Mouse (Mus musculus) ES-E14 (cell line): ENCODE measurements around the gene Sec22c. TPM values are rescaled to one million over a fixed set of nuclear protein-coding genes. Genes with fewer than 3 reads are reported as not detected.

ENCODE experiments used
- DNase-seq: peaks from one replicate; pipeline ENCODE4 v3.0.0-alpha.2; 2013; ENCODE audit warnings: low read depth, low spot score
- H3K27ac ChIP-seq: 2 replicates; pipeline ENCODE4 v1.5.1; 2012; ENCODE audit warnings: low read depth, mild to moderate bottlenecking, low read length, moderate library complexity, mixed read lengths; ENCODE audit not compliant: poor library complexity, insufficient read depth, severe bottlenecking
- H3K36me3 ChIP-seq: 2 replicates; pipeline ENCODE4 v1.6.1; 2012; ENCODE audit warnings: mild to moderate bottlenecking, low read length, moderate library complexity, mixed read lengths; ENCODE audit not compliant: control insufficient read depth, poor library complexity, insufficient read depth, severe bottlenecking
- H3K4me1 ChIP-seq, 2 experiments: fragments of 150-350 bp in 1 of 2; sonication (generic) in 1 of 2; 2 replicates each; pipeline ENCODE4 v1.6.1; 2012; ENCODE audit warnings: low read length in 2 of 2, mild to moderate bottlenecking in 1 of 2, mixed read lengths in 1 of 2; ENCODE audit not compliant: control insufficient read depth in 2 of 2, insufficient read depth in 2 of 2, poor library complexity in 1 of 2
- H3K4me3 ChIP-seq, 2 experiments: fragments of 150-350 bp in 1 of 2; sonication (generic) in 1 of 2; 2 replicates each; pipeline ENCODE4 v1.5.1; 2012; ENCODE audit warnings: low read length in 2 of 2, low read depth in 1 of 2, mild to moderate bottlenecking in 1 of 2, mixed read lengths in 1 of 2; ENCODE audit not compliant: insufficient read depth in 1 of 2, poor library complexity in 1 of 2, severe bottlenecking in 1 of 2
- H3K9ac ChIP-seq: 2 replicates; pipeline ENCODE4 v1.6.1; 2012; ENCODE audit warnings: low read depth, mild to moderate bottlenecking, low read length, mixed read lengths; ENCODE audit not compliant: poor library complexity, insufficient read depth, severe bottlenecking
- H3K9me3 ChIP-seq: fragments of 150-350 bp; sonication (generic); 2 replicates; pipeline ENCODE4 v1.6.1; 2012; ENCODE audit warnings: low read depth, mild to moderate bottlenecking, low read length; ENCODE audit not compliant: control insufficient read depth, insufficient read depth
- CHD2 ChIP-seq: IDR thresholded peaks from 2 replicates; pipeline ENCODE4 v1.6.1; 2014; ENCODE audit warnings: mild to moderate bottlenecking, low read depth, low read length, inconsistent platforms
- HCFC1 ChIP-seq: IDR thresholded peaks from 2 replicates; pipeline ENCODE4 v1.6.1; 2012; ENCODE audit warnings: low read length, inconsistent platforms, borderline replicate concordance; ENCODE audit not compliant: insufficient read depth
- MAFK ChIP-seq: IDR thresholded peaks from 2 replicates; pipeline ENCODE4 v1.6.1; 2014; ENCODE audit warnings: mild to moderate bottlenecking, low read depth, low read length, inconsistent platforms; ENCODE audit not compliant: insufficient read depth
- ZC3H11A ChIP-seq: IDR thresholded peaks from 2 replicates; pipeline ENCODE4 v1.6.1; 2012; ENCODE audit warnings: low read depth, mild to moderate bottlenecking, inconsistent platforms, low read length, borderline replicate concordance
- ZNF384 ChIP-seq: IDR thresholded peaks from 2 replicates; pipeline ENCODE4 v1.6.1; 2012; ENCODE audit warnings: low read depth, low read length, inconsistent platforms
- in situ Hi-C, 2 experiments: fragments of 600-800 bp; cut with MboI; formaldehyde crosslinking; loops; one replicate each; pipeline ENCODE4 v1.15.1; 2025; ENCODE audit warnings: low sequenced_read_pairs in 2 of 2, inconsistent platforms in 1 of 2; ENCODE audit not compliant: unreplicated experiment in 2 of 2
- total RNA-seq: library from RNA; depleted of rRNA; stranded (reverse); fragments of 300-350 nt; gene quantifications from 2 replicates; pipeline ENCODE4 v1.2.3, GENCODE M21; 2012

Gene Sec22c
- total RNA-seq, 1 experiment = 11.2 TPM

DNA sequence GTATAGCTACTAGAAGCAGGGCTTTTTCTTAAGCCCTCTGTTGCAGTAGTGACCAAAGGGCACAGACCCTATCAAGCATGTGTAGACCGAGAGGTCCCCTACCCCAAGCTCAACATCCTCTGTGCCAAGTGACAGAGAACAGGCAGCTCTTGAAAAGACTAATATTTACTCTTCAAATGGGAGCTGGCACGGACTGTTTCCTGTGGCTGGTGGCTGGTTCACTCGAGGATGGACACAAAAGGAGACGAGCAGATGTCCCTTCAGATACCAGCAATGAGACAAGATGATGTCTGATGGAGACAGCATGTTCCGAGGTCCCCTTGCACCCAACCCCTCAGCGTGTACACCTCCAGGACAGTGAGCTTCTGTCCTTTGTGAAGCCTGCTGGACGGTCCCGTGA lies 27.8 kb downstream of the Sec22c start:
- H3K36me3 ChIP-seq = no peaks in the 10 kb centered on the region
- no peaks in the 10 kb centered on the region; a peak in 1 of 4 replicates for H3K4me1 ChIP-seq
- H3K9me3 ChIP-seq = no peaks in the 10 kb centered on the region
- no peak for DNase-seq
- no peak overlapping the region for H3K4me3 ChIP-seq
- TF ChIP-seq CHD2 = no peak
- no peak for TF ChIP-seq ZNF384
- no peak for TF ChIP-seq HCFC1
- TF ChIP-seq ZC3H11A = no peak
- TF ChIP-seq MAFK = no peak
- H3K27ac ChIP-seq = no peak overlapping the region
- in situ Hi-C loops = no loop called here
- H3K9ac ChIP-seq = no peak overlapping the region

DNA sequence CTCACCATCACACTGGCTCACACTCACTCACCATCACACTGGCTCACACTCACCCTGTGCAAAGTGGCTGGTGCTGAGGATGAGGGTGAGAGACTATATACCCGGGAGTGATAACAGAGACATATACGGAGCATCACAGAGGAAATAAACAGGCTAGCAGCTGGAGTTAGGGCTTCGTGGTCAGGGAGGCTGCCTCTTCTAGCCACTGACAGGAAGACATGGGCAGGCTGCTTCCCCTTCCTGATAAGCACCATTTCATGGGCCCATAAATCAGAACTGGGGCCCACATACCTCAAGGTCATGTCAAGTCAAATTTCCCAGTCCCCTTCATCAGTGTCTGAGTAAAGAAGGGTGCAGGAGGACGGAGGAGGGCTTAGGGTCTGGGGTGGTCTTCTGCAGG lies 28.2 kb downstream of the Sec22c start:
- Histone ChIP-seq H3K27ac (no peak overlapping the region), H3K36me3 (no peaks in the 10 kb centered on the region), H3K9me3 (no peaks in the 10 kb centered on the region), H3K4me1 (no peaks in the 10 kb centered on the region; a peak in 1 of 4 replicates), H3K4me3 (no peak overlapping the region), H3K9ac (no peak overlapping the region)
- DNase-seq = no peak
- TF ChIP-seq CHD2 (no peak), ZC3H11A (no peak), MAFK (no peak), HCFC1 (no peak), ZNF384 (no peak)
- in situ Hi-C loops = no loop called here

DNA sequence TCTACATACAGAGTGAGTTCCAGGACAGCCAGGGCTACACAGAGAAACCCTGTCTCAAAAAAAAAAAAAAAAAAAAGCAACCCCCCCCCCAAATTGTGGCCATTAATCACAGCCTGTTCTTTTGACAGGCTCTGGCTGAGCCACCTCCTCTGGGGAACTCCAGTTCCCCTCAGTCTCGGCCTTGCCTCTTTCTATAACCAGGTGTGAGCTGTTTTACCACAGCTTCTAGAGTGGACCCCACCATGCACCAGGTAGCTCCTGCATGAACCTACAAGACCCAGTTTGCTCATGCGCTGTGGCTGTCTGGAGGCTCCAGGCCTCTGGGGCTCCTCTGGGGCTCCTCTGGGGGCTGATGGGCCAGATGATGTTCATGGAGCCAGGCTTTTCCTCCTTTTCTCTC lies 29.7 kb downstream of the Sec22c start:
- in situ Hi-C loops = no loop called here
- Histone ChIP-seq H3K36me3 (no peaks in the 10 kb centered on the region), H3K4me3 (no peak overlapping the region), H3K9me3 (no peaks in the 10 kb centered on the region), H3K27ac (no peak overlapping the region), H3K4me1 (no peaks in the 10 kb centered on the region), H3K9ac (no peak overlapping the region)
- no peak for TF ChIP-seq HCFC1
- TF ChIP-seq MAFK = no peak
- TF ChIP-seq ZC3H11A = no peak
- TF ChIP-seq ZNF384 = no peak
- no peak for TF ChIP-seq CHD2
- DNase-seq = no peak

GRCm38 (mm10) chr9:121675011-121675410 lies 30.3 kb downstream of the Sec22c start:
- Histone ChIP-seq H3K4me3 (no peak overlapping the region), H3K36me3 (no peaks in the 10 kb centered on the region)
- in situ Hi-C loops = no loop called here

GRCm38 (mm10) chr9:121673716-121674115 lies 31.6 kb downstream of the Sec22c start:
- no peaks in the 10 kb centered on the region for H3K36me3 ChIP-seq
- no peak overlapping the region for H3K4me3 ChIP-seq
- no peak for DNase-seq
- no peaks in the 10 kb centered on the region; a peak in 1 of 4 replicates for H3K4me1 ChIP-seq
- no peak overlapping the region for H3K9ac ChIP-seq
- TF ChIP-seq MAFK = no peak
- no peak for TF ChIP-seq CHD2
- no peak for TF ChIP-seq ZC3H11A
- no peak for TF ChIP-seq ZNF384
- TF ChIP-seq HCFC1 = no peak
- H3K27ac ChIP-seq = no peak overlapping the region
- in situ Hi-C loops = no loop called here
- H3K9me3 ChIP-seq = no peaks in the 10 kb centered on the region

More at GRCm38 (mm10) chr9:121675011-121675410, 30.3 kb downstream of the Sec22c start:
- no peaks in the 10 kb centered on the region for H3K4me1 ChIP-seq
- no peak overlapping the region for H3K27ac ChIP-seq
- H3K9me3 ChIP-seq = no peaks in the 10 kb centered on the region
- no peak overlapping the region for H3K9ac ChIP-seq
- no peak for TF ChIP-seq CHD2
- TF ChIP-seq MAFK = no peak
- no peak for TF ChIP-seq ZNF384
- no peak for TF ChIP-seq ZC3H11A
- no peak for TF ChIP-seq HCFC1
- DNase-seq = no peak
